Mouse (Mus musculus) kidney, embryonic 15.5 days (tissue): ENCODE results near the gene Mpdu1. TPM values are rescaled to one million over a fixed set of nuclear protein-coding genes. Genes with fewer than 3 reads are reported as not detected.

Experiments
- ATAC-seq: fragments of 200-750 bp; cut with Nextera tagmentation; replicated peaks from 2 replicates; pipeline ENCODE4 v1.8.0; 2017; ENCODE audit warnings: moderate TSS enrichment; ENCODE audit not compliant: low FRiP score
- H3K27ac ChIP-seq: fragments of 300-500 bp; sonication (generic); 2 replicates; pipeline ENCODE4 v1.5.1; 2015; ENCODE audit warnings: mild to moderate bottlenecking, inconsistent platforms
- H3K27me3 ChIP-seq: fragments of 300-500 bp; sonication (generic); 2 replicates; pipeline ENCODE4 v1.6.1; 2015; ENCODE audit warnings: inconsistent platforms
- H3K36me3 ChIP-seq: fragments of 300-500 bp; sonication (generic); 2 replicates; pipeline ENCODE4 v1.6.1; 2015; ENCODE audit warnings: inconsistent platforms
- H3K4me1 ChIP-seq: fragments of 300-500 bp; sonication (generic); 2 replicates; pipeline ENCODE4 v1.6.1; 2015; ENCODE audit warnings: inconsistent platforms
- H3K4me2 ChIP-seq: fragments of 300-500 bp; sonication (generic); 2 replicates; pipeline ENCODE4 v1.6.1; 2015; ENCODE audit warnings: moderate library complexity, mild to moderate bottlenecking, inconsistent platforms
- H3K4me3 ChIP-seq: fragments of 300-500 bp; sonication (generic); replicated peaks from 2 replicates; pipeline ENCODE4 v1.5.1; 2015; ENCODE audit warnings: mild to moderate bottlenecking, inconsistent platforms
- H3K9ac ChIP-seq: fragments of 300-500 bp; sonication (generic); 2 replicates; pipeline ENCODE4 v1.6.1; 2015; ENCODE audit warnings: mild to moderate bottlenecking, inconsistent platforms
- H3K9me3 ChIP-seq: fragments of 300-500 bp; sonication (generic); replicated peaks from 2 replicates; pipeline ENCODE4 v1.6.1; 2016; ENCODE audit warnings: inconsistent platforms
- WGBS: fragments of 180-500 bp; shearing (Covaris S2); methylation state at CpG from one replicate; pipeline ENCODE4 v1.1.7; 2015; ENCODE audit warnings: mixed read lengths; 5-methylcytosine and 5-hydroxymethylcytosine counted together
- polyA plus RNA-seq: library from polyadenylated mRNA; unstranded; fragments of >200 nt; fragmentation: Nextera tagmentation; extraction: Ambion mirVana; gene quantifications from 2 replicates; pipeline ENCODE4 v1.2.1, GENCODE M21; 2015

Gene Mpdu1
- polyA plus RNA-seq, 1 experiment from 2014 or later, result 78.0 TPM

DNA sequence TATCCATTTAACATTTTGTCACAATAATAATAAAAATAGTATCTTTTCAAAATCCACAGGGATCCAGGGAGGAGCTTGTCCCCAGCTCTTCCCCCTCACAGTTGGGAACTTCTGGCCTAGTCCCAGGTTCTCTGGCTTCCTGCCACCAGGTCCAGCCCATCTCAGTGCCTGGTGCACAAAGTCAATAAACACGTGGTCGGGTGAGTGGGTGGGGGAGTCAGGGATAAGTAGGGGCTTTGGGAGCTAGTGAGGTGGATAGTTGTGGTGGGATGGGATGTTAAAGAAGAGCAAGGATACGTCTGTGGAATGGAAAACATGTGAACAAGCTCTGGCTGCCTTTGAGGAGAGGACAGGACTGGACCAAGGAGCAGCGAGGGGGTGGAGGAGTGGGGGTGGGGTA is 23.9 kb upstream of the Mpdu1 start:
- H3K36me3 ChIP-seq, result no peaks in the 10 kb centered on the region
- no peaks in the 10 kb centered on the region for H3K27me3 ChIP-seq
- H3K4me2 ChIP-seq, result no peak overlapping the region
- peaks cover 35% of the 10 kb centered on the region for H3K4me1 ChIP-seq
- WGBS, result 15% methylated on average over 4 of the region's 4 CpGs
- no peak overlapping the region for H3K4me3 ChIP-seq
- peak overlapping the region; percentile 7; the same call in 1 of the 2 replicates for H3K27ac ChIP-seq
- H3K9me3 ChIP-seq, result no peaks in the 10 kb centered on the region
- no peak for ATAC-seq
- H3K9ac ChIP-seq, result no peak overlapping the region

DNA sequence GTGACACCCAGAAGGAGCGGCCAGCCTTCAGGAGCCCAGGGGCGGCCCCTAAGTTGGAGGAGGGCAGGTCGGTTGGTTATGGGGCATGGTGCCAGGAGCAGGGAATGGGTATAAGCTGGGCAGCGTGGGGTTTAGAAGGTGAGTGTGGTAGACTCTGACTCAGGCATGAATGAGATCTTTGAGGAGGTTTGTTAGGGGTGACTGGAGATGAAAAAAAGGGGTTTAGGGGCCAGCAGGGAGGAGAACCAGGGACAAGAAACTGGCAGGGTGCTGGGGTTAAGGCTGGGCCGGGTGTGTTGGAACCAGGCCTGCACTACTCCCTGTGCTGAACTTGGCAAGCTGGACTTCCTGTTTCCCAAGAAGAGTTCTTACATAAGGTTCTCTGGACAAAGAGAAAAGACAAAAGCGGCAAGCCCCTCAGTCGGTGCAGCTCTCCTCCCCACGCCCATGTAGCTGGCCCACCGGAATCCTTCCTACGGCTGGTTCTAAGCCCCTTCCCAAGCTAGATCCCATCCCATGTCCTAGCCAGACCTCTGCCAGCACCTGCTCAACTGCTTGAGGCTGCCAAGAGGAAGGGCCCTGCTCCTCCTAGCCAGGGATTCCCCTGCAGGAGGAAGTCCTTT is 23.2 kb upstream of the Mpdu1 start, which contains the start of gene Tnfsf13:
Tnfsf13 (minus strand) TSS at position 259 of the 623 bp plus-strand sequence.
- H3K9me3 ChIP-seq, result no peaks in the 10 kb centered on the region
- H3K4me2 ChIP-seq, result no peak within 1 kb of the TSS
- peak within 1 kb of the TSS; percentile 79 for H3K27ac ChIP-seq
- no peaks in the 10 kb centered on the region for H3K36me3 ChIP-seq
- no peak within 1 kb of the TSS for H3K9ac ChIP-seq
- ATAC-seq, result no peak
- H3K27me3 ChIP-seq, result no peaks in the 10 kb centered on the region
- H3K4me3 ChIP-seq, result no peak within 1 kb of the TSS
- WGBS, result 73% methylated on average over 10 of the region's 10 CpGs
- H3K4me1 ChIP-seq, result peaks cover 41% of the 10 kb centered on the region

DNA sequence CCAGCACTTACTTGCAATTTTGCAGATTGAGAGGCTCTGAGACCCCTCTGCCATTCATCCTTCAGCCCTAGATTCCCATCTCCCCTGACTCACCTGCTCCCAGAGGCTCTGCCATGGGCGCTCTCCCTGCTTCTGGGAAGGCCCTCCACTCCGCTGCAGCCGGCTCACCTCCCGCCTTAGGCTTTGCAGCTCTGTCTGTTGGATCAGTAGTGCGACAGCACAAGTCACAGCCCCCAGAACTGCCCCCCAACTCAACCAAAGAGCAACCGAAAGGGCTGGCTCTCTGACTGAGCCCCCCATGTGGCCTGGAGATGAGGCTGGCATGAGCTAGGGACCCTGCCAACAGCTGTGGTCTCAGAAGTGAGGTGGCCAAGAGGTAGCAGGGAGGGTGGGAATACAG is 22.5 kb upstream of the Mpdu1 start:
- Histone ChIP-seq H3K9me3 (no peaks in the 10 kb centered on the region), H3K36me3 (peaks cover 7% of the 10 kb centered on the region), H3K27me3 (no peaks in the 10 kb centered on the region), H3K9ac (no peak overlapping the region), H3K27ac (peak overlapping the region; percentile 79; the same call in 1 of the 2 replicates), H3K4me1 (peaks cover 48% of the 10 kb centered on the region), H3K4me2 (no peak overlapping the region), H3K4me3 (no peak overlapping the region)
- no peak for ATAC-seq
- WGBS, result 86% methylated on average over 6 of the region's 6 CpGs

GRCm38 (mm10) chr11:69684128-69684745 is 21.8 kb upstream of the Mpdu1 start:
- WGBS, result 79% methylated on average over 12 of the region's 12 CpGs
- Histone ChIP-seq H3K36me3 (peaks cover 13% of the 10 kb centered on the region), H3K4me3 (no peak overlapping the region), H3K27ac (no peak overlapping the region), H3K9ac (no peak overlapping the region), H3K4me2 (no peak overlapping the region), H3K9me3 (no peaks in the 10 kb centered on the region), H3K4me1 (peaks cover 53% of the 10 kb centered on the region), H3K27me3 (no peaks in the 10 kb centered on the region)
- ATAC-seq, result no peak

DNA sequence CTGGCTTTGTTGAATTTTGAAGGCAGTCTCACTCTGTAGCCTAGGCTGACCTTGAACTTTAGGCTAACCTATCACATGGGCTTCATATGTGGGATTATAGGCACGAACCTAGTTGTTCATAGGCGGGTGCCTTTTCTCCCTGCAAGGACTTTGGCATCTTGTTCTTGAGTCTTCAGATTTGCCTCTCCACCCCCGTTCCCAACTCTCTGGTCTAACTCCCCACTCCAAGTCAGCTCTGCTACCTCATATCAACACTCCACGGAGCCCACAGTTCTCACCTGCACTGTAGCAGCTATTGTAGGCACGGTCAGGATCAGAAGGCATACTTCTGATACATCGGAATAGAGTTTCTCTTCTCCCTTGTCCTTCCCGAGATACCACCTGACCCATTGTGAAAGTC is 21.1 kb upstream of the Mpdu1 start:
- Histone ChIP-seq H3K9me3 (no peaks in the 10 kb centered on the region), H3K36me3 (peaks cover 19% of the 10 kb centered on the region), H3K9ac (0 out of 2 replicates have a peak overlapping the region, but pooled peaks have one; percentile 25), H3K27ac (0 out of 2 replicates have a peak overlapping the region, but pooled peaks have one; percentile 95), H3K4me2 (no peak overlapping the region; the same call in 1 of the 2 replicates), H3K4me1 (peaks cover 54% of the 10 kb centered on the region), H3K27me3 (no peaks in the 10 kb centered on the region), H3K4me3 (no peak overlapping the region)
- WGBS, result 82% methylated on average over 7 of the region's 7 CpGs
- ATAC-seq, result no peak

DNA sequence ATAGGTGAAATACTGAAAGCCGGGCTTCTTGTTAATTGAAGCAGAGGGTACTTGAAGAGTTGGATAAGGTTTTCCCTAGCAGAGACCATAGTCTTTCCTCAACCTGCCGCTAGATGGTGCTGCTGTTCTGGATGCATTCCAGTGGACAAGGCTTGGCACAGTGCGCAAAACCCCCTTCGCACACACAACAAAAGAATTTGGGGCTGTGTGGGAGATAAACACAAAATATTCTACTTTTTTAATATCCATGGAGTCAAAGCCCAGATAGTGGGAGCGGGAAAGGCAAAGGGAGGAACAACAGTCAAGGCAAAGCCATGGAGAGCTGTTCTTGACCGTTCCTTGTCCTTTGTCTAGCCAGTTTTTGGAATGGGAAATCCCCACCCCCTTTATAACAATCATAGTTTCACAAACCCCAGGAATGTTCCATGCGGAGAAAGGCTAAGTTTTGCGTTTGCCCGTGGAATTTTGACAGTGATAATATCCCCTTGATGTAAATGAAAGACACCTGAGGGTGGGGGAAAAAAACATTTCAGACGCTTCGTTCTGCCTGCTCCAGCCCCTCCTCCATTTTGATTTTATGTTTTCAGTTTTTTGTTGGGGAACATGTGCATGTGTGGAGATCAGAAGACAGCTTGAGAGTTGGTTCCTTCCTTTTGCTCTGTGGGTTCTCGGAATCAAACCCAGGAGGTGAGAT is 20.5 kb upstream of the Mpdu1 start:
- 0 out of 2 replicates have a peak, but pooled peaks have one; percentile 49 for ATAC-seq
- peaks cover 54% of the 10 kb centered on the region for H3K4me1 ChIP-seq

DNA sequence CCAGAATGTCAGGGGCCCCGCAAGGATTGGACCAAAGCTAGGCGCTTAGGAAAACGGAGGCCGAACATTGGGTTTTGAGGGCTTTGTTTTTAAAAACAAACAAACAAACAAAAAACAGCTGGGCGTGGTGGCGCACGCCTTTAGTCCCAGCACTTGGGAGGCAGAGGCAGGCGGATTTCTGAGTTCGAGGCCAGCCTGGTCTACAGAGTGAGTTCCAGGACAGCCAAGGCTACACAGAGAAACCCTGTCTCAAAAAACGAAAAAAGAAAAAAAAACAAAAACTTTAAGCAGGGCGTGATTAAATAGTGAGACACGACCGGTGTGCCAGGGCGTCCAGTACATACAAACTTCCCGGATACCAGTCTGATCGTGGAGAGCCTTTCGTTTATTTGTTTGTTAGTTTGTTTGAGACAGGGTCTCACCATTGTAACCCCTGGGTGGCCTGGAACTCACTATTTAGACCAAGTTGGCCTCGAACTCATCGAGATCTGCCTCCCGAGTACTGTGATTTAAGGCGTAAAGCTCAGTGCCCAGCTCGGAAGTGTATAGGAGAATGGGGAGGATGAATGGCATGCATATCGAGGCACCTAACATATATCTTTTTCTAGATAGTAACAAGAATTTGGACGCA is 19.9 kb upstream of the Mpdu1 start:
- H3K27ac ChIP-seq, result peak overlapping the region; percentile 95
- H3K9ac ChIP-seq, result peak overlapping the region; percentile 89
- H3K4me3 ChIP-seq, result peak overlapping the region; percentile 88
- H3K4me1 ChIP-seq, result peaks cover 54% of the 10 kb centered on the region
- H3K27me3 ChIP-seq, result no peaks in the 10 kb centered on the region
- WGBS, result 21% methylated on average over 24 of the region's 24 CpGs
- no peaks in the 10 kb centered on the region for H3K9me3 ChIP-seq
- H3K4me2 ChIP-seq, result peak overlapping the region; percentile 91
- peak; percentile 16; the same call in 1 of the 2 replicates for ATAC-seq
- H3K36me3 ChIP-seq, result peaks cover 30% of the 10 kb centered on the region

More for the DNA sequence above, 20.5 kb upstream of the Mpdu1 start:
- Histone ChIP-seq H3K36me3 (peaks cover 24% of the 10 kb centered on the region), H3K9ac (peak overlapping the region; percentile 25; the same call in 1 of the 2 replicates), H3K4me2 (peak overlapping the region; percentile 91), H3K4me3 (peak overlapping the region; percentile 88), H3K9me3 (no peaks in the 10 kb centered on the region), H3K27ac (peak overlapping the region; percentile 95), H3K27me3 (no peaks in the 10 kb centered on the region)
- WGBS, result 24% methylated on average over 12 of the region's 12 CpGs

DNA sequence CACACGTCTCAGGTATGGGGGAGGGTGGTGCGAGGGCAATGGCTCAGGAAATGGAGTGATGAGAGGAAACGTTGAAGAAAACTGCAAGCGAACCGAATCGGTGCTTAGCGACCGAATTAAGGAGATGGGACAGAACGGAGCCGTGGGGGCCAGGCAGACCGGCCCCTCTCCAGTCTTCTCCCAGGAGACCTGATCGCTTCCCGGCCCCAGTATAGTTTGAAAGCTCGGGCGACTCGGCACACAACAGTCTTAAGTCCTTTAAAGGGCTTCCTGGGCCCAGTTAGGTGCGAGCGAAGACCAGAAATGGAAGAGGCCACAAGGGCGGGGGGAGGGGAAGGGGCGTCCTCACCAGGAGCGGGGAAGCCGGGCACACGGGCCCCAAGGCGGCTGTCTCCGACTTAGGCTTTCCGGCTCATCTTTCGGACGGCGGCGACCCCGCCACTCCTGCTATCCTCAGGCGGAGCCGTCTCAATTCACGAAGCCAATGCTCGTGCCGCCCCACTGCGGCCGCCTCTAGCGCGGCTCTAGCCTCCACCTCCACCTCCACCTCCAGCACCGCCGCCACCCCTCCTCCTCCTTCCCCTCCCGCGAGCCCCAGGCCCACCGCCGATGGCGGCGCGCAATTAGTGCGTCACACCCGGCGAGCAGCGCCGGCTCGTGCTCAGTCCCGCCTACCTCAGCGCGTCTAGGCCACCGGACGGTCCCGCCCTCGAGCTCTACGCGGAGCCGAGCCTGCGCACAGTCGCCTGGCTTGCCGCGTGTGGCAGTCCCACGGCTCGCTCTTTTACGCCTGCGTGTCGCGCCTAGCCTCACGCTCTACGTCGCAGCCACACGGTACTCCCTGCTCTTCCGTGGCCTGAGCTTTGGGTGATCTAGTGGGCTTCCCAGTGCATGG is 19.1 kb upstream of the Mpdu1 start, which contains the start of gene Senp3:
Senp3 (minus strand) TSS at position 771 of the 895 bp plus-strand sequence.
- Histone ChIP-seq H3K9ac (peak within 1 kb of the TSS; percentile 89), H3K36me3 (peaks cover 38% of the 10 kb centered on the region), H3K4me2 (peak within 1 kb of the TSS; percentile 91), H3K4me1 (peaks cover 51% of the 10 kb centered on the region), H3K27ac (peak within 1 kb of the TSS; percentile 95), H3K4me3 (peak within 1 kb of the TSS; percentile 88), H3K27me3 (no peaks in the 10 kb centered on the region), H3K9me3 (no peaks in the 10 kb centered on the region)
- ATAC-seq, result peak; percentile 97
- under 1% methylated on average over 79 of the region's 80 CpGs for WGBS

DNA sequence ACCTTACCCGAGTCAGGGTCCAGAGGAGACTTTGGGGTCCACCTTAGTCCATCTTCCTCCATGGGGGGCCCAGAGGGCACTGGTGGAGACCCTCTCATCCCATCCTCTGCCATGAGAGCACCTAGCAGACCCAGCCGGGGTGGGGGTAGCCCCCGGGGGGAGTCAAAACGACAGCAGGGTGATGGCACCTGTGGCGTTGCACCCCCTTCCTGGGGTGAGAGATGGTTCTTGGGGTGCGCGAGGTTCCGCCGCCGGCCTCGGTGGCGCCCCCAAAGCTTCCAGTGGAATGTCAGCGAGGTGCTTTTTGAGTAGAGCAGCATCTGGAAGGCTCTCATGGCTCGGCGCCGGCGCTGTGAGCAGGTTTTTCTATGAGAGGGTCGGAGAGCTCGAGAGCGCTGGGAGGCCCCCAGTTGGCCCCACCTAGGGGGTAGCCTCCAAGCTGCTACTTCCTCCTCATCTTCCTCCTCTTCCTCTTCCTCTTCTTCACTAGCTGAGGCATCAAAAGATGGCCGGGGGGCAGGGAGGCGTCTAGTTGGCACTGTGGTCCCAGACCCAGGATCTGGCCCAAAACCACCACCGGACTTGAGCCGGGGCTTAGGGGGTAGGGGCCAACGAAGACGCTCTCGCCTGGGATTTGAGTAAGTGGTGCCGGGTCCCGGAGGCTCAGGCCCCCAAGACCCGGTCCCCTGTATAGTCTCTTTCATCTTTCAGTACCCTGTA is 17.9 kb upstream of the Mpdu1 start:
- 93% methylated on average over 30 of the region's 30 CpGs for WGBS
- H3K4me1 ChIP-seq, result peaks cover 38% of the 10 kb centered on the region
- peaks cover 51% of the 10 kb centered on the region for H3K36me3 ChIP-seq

DNA sequence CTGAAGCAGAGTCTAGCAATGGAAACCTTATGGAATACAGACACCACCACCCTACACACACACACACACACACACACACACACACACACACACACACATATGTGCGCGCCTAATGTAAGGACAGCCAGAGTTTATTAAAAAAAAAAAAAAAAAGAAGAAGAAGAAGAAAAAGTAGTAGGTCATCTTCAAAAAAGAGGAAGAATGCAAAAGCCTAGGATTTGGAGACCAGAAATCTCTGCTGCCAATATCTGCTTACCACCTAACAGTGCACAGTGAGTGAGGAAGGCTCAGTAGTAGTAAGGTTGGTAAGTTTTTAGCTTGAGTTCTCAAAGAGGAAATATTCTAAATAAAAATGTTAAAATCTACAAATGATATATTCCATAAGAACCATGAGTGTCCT is 16.7 kb upstream of the Mpdu1 start:
- Histone ChIP-seq H3K4me1 (peaks cover 34% of the 10 kb centered on the region), H3K4me3 (no peak overlapping the region), H3K4me2 (no peak overlapping the region), H3K27me3 (no peaks in the 10 kb centered on the region), H3K9me3 (no peaks in the 10 kb centered on the region), H3K36me3 (peaks cover 62% of the 10 kb centered on the region), H3K27ac (no peak overlapping the region), H3K9ac (no peak overlapping the region)
- no peak for ATAC-seq
- 100% methylated on average over 2 of the region's 2 CpGs for WGBS

More for the DNA sequence above, 17.9 kb upstream of the Mpdu1 start:
- H3K4me3 ChIP-seq, result peak overlapping the region; percentile 88
- H3K27ac ChIP-seq, result no peak overlapping the region
- H3K4me2 ChIP-seq, result peak overlapping the region; percentile 91
- peak overlapping the region; percentile 89; the same call in 1 of the 2 replicates for H3K9ac ChIP-seq
- no peak for ATAC-seq
- no peaks in the 10 kb centered on the region for H3K9me3 ChIP-seq
- H3K27me3 ChIP-seq, result no peaks in the 10 kb centered on the region
